Mouse (Mus musculus): Measurements from ENCODE around the gene Plpp7.

DNA sequence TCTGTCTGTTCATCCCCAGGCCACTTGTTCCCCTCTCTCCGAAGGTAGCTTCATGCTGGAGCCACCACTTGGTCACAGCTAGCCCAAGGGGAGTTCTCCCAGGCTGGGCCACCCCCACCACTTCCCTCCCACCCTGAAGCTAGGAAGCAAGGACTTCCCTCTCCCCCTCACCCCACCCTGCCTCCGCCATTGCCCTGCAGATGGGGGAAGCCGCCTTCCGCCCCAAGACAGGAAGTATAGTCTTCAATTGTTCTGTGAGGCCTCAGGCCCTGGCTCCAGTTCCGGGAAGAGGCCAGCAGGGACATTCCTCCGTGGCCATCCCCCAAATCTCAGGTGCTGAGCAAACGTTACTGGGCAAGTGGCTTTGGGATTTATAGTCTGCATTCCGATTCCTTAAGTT is 16.8 kb upstream of the Plpp7 start:
- no peak for TF ChIP-seq CTCF (IDR thresholded peaks at IDR 0.05 in 2 of 3, conservative IDR thresholded peaks at IDR 0.05 in 1 of 3; ENCODE audit: control insufficient read depth in 1 of 3, insufficient read depth in 1 of 3, low read depth in 2 of 3, low read length in 3 of 3, poor library complexity in 1 of 3, severe bottlenecking in 1 of 3)
- no peak for TF ChIP-seq MAX (IDR thresholded peaks at IDR 0.05; ENCODE audit: low read length)
- TF ChIP-seq POLR2A (IDR thresholded peaks at IDR 0.05; ENCODE audit: control insufficient read depth in 1 of 2, insufficient read depth in 1 of 2, low read depth in 1 of 2, low read length in 2 of 2, poor library complexity in 1 of 2): no peak
- no peak for TF ChIP-seq ETS1 (IDR thresholded peaks at IDR 0.05; ENCODE audit: low read depth, low read length)
- TF ChIP-seq USF1 (IDR thresholded peaks at IDR 0.05; ENCODE audit: low read depth, low read length): no peak
- no peak for TF ChIP-seq POLR2AphosphoS5 (IDR thresholded peaks at IDR 0.05; ENCODE audit: borderline replicate concordance, low read depth, low read length)

Measured in MEL (cell line).